Mouse (Mus musculus) limb, embryonic 11.5 days (tissue): Measurements from ENCODE around the gene Polr3c. TPM values are rescaled to one million over a fixed set of nuclear protein-coding genes. Genes with fewer than 3 reads are reported as not detected.

ENCODE experiments used
- ATAC-seq: fragments of 200-750 bp; cut with Nextera tagmentation; 2 replicates; pipeline ENCODE4 v1.8.0; 2017; ENCODE audit warnings: low read depth; ENCODE audit not compliant: insufficient number of reproducible peaks, low FRiP score, low TSS enrichment
- DNase-seq: peaks from one replicate; pipeline ENCODE4 v3.0.0-alpha.2; 2015; ENCODE audit warnings: low spot score
- H3K27ac ChIP-seq: fragments of 300-500 bp; sonication (generic); replicated peaks from 2 replicates; pipeline ENCODE4 v1.5.1; 2014; ENCODE audit warnings: low read depth, mild to moderate bottlenecking, low read length
- H3K27me3 ChIP-seq: fragments of 300-500 bp; sonication (generic); 2 replicates; pipeline ENCODE4 v1.6.1; 2014; ENCODE audit warnings: mild to moderate bottlenecking, low read length, mixed read lengths; ENCODE audit not compliant: control insufficient read depth, insufficient read depth
- H3K36me3 ChIP-seq: fragments of 300-500 bp; sonication (generic); 2 replicates; pipeline ENCODE4 v1.6.1; 2014; ENCODE audit warnings: mild to moderate bottlenecking, low read length, moderate library complexity, mixed read lengths; ENCODE audit not compliant: control insufficient read depth, insufficient read depth
- H3K4me1 ChIP-seq: fragments of 300-500 bp; sonication (generic); 2 replicates; pipeline ENCODE4 v1.6.1; 2014; ENCODE audit warnings: low read length, mixed read lengths; ENCODE audit not compliant: control insufficient read depth, insufficient read depth
- H3K4me2 ChIP-seq: fragments of 300-500 bp; sonication (generic); 2 replicates; pipeline ENCODE4 v1.6.1; 2014; ENCODE audit warnings: low read depth, mild to moderate bottlenecking, moderate library complexity; ENCODE audit not compliant: severe bottlenecking
- H3K4me3 ChIP-seq: fragments of 300-500 bp; sonication (generic); 2 replicates; pipeline ENCODE4 v1.5.1; 2014; ENCODE audit warnings: low read depth, low read length
- H3K9ac ChIP-seq: fragments of 300-500 bp; sonication (generic); 2 replicates; pipeline ENCODE4 v1.6.1; 2014; ENCODE audit warnings: mild to moderate bottlenecking, low read length
- H3K9me3 ChIP-seq: fragments of 300-500 bp; sonication (generic); 2 replicates; pipeline ENCODE4 v1.6.1; 2016; ENCODE audit warnings: low read length; ENCODE audit not compliant: control insufficient read depth
- WGBS: fragments of 180-500 bp; shearing (Covaris S2); extraction: QIAGEN DNeasy Blood & Tissue Kit; methylation state at CpG from one replicate; pipeline ENCODE4 v1.1.7; 2014; 5-methylcytosine and 5-hydroxymethylcytosine counted together
- polyA plus RNA-seq: library from polyadenylated mRNA; unstranded; fragments of >200 nt; fragmentation: Nextera tagmentation; extraction: Ambion mirVana; gene quantifications from 2 replicates; pipeline ENCODE4 v1.2.1, GENCODE M21; 2014

Gene Polr3c
- polyA plus RNA-seq, result 38.1 and 42.8 TPM in 2 replicates

GRCm38 (mm10) chr3:96727343-96727827 lies at the start of gene Polr3c, which contains the start of gene Rnf115:
TSS of gene Polr3c (minus strand) at chr3:96727628.
TSS of gene Rnf115 (plus strand) at chr3:96727664.
- peaks cover 5% of the 10 kb centered on the region; the same call in 1 of the 2 replicates for H3K36me3 ChIP-seq
- H3K27me3 ChIP-seq, result no peaks in the 10 kb centered on the region
- peak within 1 kb of the TSS; percentile 85 for H3K4me3 ChIP-seq
- peak within 1 kb of the TSS; percentile 51 for H3K4me2 ChIP-seq
- H3K9ac ChIP-seq, result peak within 1 kb of the TSS; percentile 81
- H3K4me1 ChIP-seq, result peaks cover 8% of the 10 kb centered on the region; the same call in 1 of the 2 replicates
- under 1% methylated on average over 49 of the region's 52 CpGs for WGBS
- DNase-seq (peak; percentile 98), ATAC-seq (peak; percentile 94)
- H3K27ac ChIP-seq, result peak within 1 kb of the TSS; percentile 50; the same call in 1 of the 2 replicates
- H3K9me3 ChIP-seq, result no peaks in the 10 kb centered on the region

GRCm38 (mm10) chr3:96777120-96777519 lies 49.7 kb upstream of the Polr3c start:
- H3K36me3 ChIP-seq, result no peaks in the 10 kb centered on the region; the same call in 1 of the 2 replicates
- no peak overlapping the region for H3K4me2 ChIP-seq
- ATAC-seq (no peak), DNase-seq (no peak)
- H3K27me3 ChIP-seq, result no peaks in the 10 kb centered on the region
- no peaks in the 10 kb centered on the region for H3K4me1 ChIP-seq
- H3K4me3 ChIP-seq, result no peak overlapping the region
- no peaks in the 10 kb centered on the region for H3K9me3 ChIP-seq
- 82% methylated on average over 3 of the region's 3 CpGs for WGBS
- H3K9ac ChIP-seq, result no peak overlapping the region
- H3K27ac ChIP-seq, result no peak overlapping the region

GRCm38 (mm10) chr3:96772949-96773348 lies 45.5 kb upstream of the Polr3c start:
- Histone ChIP-seq H3K9ac (no peak overlapping the region), H3K36me3 (no peaks in the 10 kb centered on the region; the same call in 1 of the 2 replicates), H3K27me3 (no peaks in the 10 kb centered on the region), H3K4me2 (no peak overlapping the region), H3K4me1 (no peaks in the 10 kb centered on the region), H3K27ac (no peak overlapping the region), H3K4me3 (no peak overlapping the region), H3K9me3 (no peaks in the 10 kb centered on the region)
- no peak for ATAC-seq
- 70% methylated on average over 1 of the region's 1 CpGs for WGBS
- no peak for DNase-seq

GRCm38 (mm10) chr3:96769971-96770370 lies 42.5 kb upstream of the Polr3c start:
- no peak for DNase-seq
- H3K4me2 ChIP-seq, result no peak overlapping the region
- H3K4me3 ChIP-seq, result no peak overlapping the region
- H3K27ac ChIP-seq, result no peak overlapping the region
- H3K9ac ChIP-seq, result no peak overlapping the region
- H3K27me3 ChIP-seq, result no peaks in the 10 kb centered on the region
- ATAC-seq, result no peak
- no peaks in the 10 kb centered on the region for H3K36me3 ChIP-seq
- no peaks in the 10 kb centered on the region for H3K4me1 ChIP-seq
- WGBS, result 90% methylated on average over 5 of the region's 5 CpGs
- H3K9me3 ChIP-seq, result no peaks in the 10 kb centered on the region

- H3K9ac ChIP-seq, result no peak overlapping the region
- no peak overlapping the region for H3K4me2 ChIP-seq
- H3K36me3 ChIP-seq, result no peaks in the 10 kb centered on the region
- no peaks in the 10 kb centered on the region for H3K9me3 ChIP-seq
- H3K27me3 ChIP-seq, result no peaks in the 10 kb centered on the region
- H3K27ac ChIP-seq, result no peak overlapping the region
- 93% methylated on average over 1 of the region's 1 CpGs for WGBS
- DNase-seq (no peak), ATAC-seq (no peak)
- no peak overlapping the region for H3K4me3 ChIP-seq
- H3K4me1 ChIP-seq, result no peaks in the 10 kb centered on the region
These were observed 37.1 kb upstream of the Polr3c start for GRCm38 (mm10) chr3:96764528-96764927.

- Histone ChIP-seq H3K9me3 (no peaks in the 10 kb centered on the region), H3K4me1 (no peaks in the 10 kb centered on the region), H3K4me3 (no peak overlapping the region), H3K36me3 (no peaks in the 10 kb centered on the region), H3K9ac (no peak overlapping the region), H3K27me3 (no peaks in the 10 kb centered on the region), H3K4me2 (no peak overlapping the region), H3K27ac (no peak overlapping the region)
- DNase-seq (no peak), ATAC-seq (no peak)
- 95% methylated on average over 4 of the region's 4 CpGs for WGBS
These were observed 32.3 kb upstream of the Polr3c start for GRCm38 (mm10) chr3:96759695-96760094.

- Histone ChIP-seq H3K27ac (no peak overlapping the region), H3K9me3 (no peaks in the 10 kb centered on the region), H3K9ac (no peak overlapping the region), H3K36me3 (no peaks in the 10 kb centered on the region), H3K4me2 (no peak overlapping the region), H3K4me3 (no peak overlapping the region), H3K27me3 (no peaks in the 10 kb centered on the region), H3K4me1 (no peaks in the 10 kb centered on the region)
- ATAC-seq (no peak), DNase-seq (no peak)
- WGBS, result 80% methylated on average over 7 of the region's 7 CpGs
These were observed 30.3 kb upstream of the Polr3c start for GRCm38 (mm10) chr3:96757691-96758090.

- Histone ChIP-seq H3K4me3 (no peak overlapping the region), H3K27me3 (no peaks in the 10 kb centered on the region), H3K36me3 (no peaks in the 10 kb centered on the region), H3K9ac (no peak overlapping the region), H3K4me2 (no peak overlapping the region), H3K27ac (no peak overlapping the region), H3K9me3 (no peaks in the 10 kb centered on the region), H3K4me1 (no peaks in the 10 kb centered on the region)
- no peak for ATAC-seq
- 90% methylated on average over 1 of the region's 1 CpGs for whole genome bisulfite sequencing
- DNase-seq, result no peak
These were observed 28.5 kb upstream of the Polr3c start for GRCm38 (mm10) chr3:96755935-96756334.

GRCm38 (mm10) chr3:96746829-96747228 lies 19.4 kb upstream of the Polr3c start:
- Histone ChIP-seq H3K9me3 (no peaks in the 10 kb centered on the region), H3K4me1 (no peaks in the 10 kb centered on the region), H3K9ac (no peak overlapping the region), H3K4me2 (no peak overlapping the region), H3K4me3 (no peak overlapping the region), H3K36me3 (no peaks in the 10 kb centered on the region), H3K27me3 (no peaks in the 10 kb centered on the region), H3K27ac (no peak overlapping the region)
- WGBS, result 56% methylated on average over 1 of the region's 1 CpGs
- DNase-seq (no peak), ATAC-seq (no peak)
